Mouse (Mus musculus) heart, adult 2 months (tissue): Measurements from ENCODE around the gene Nans.

Experiments
- CTCF ChIP-seq: fragments of 200-600 bp; IDR thresholded peaks from 2 replicates; pipeline ENCODE4 v1.8.1; 2022; ENCODE audit warnings: antibody characterized with exemption, mild to moderate bottlenecking, moderate library complexity
- POLR2A ChIP-seq: fragments of 200-500 bp; IDR thresholded peaks from 2 replicates; pipeline ENCODE4 v1.6.1; 2011; ENCODE audit warnings: mild to moderate bottlenecking, low read depth, low read length, control low read depth; ENCODE audit not compliant: insufficient read depth

DNA sequence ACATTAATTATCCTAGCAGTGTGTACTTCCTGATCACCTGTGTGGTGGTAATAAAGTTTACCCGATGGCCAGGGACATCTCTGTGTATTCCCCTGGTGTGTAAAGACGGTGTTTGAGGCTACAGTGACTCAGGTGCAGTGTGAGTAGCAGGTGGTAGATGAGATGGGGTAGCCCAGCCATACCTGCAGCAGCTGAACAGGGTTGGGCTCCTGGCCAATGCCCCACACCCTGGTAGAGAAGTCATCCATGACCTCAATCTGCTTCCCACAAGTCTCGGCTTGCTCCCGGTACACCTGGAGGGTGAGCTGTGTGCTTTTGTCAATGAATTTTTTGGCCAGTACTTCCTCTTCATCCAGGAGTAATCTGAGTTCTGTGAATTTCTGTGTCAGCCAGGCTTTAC is 34.3 kb downstream of the Nans start:
- TF ChIP-seq POLR2A = no peak
- no peak for TF ChIP-seq CTCF
